Mouse (Mus musculus) CH12.LX (cell line): Measurements from ENCODE around the gene Hhipl1. TPM values are rescaled to one million over a fixed set of nuclear protein-coding genes. Genes with fewer than 3 reads are reported as not detected.

ENCODE experiments used
- DNase-seq: peaks from one replicate; pipeline ENCODE4 v3.0.0-alpha.2; 2013; ENCODE audit errors: extremely low read depth
- H3K27ac ChIP-seq: 2 replicates; pipeline ENCODE4 v1.5.1; 2012; ENCODE audit warnings: low read depth, mild to moderate bottlenecking, control low read depth, moderate library complexity; ENCODE audit not compliant: insufficient read depth
- H3K27me3 ChIP-seq: replicated peaks from 2 replicates; pipeline ENCODE3; 2012; ENCODE audit warnings: inconsistent platforms
- H3K36me3 ChIP-seq, 2 experiments: replicated peaks in 1 of 2; 2 replicates each; pipeline versions ENCODE3 to v1.6.1; 2012; ENCODE audit warnings: inconsistent platforms in 1 of 2, low read length in 1 of 2, mild to moderate bottlenecking in 1 of 2, mixed read lengths in 1 of 2, moderate library complexity in 1 of 2; ENCODE audit not compliant: control insufficient read depth in 1 of 2, insufficient read depth in 1 of 2
- H3K4me1 ChIP-seq, 2 experiments: 2 replicates each; pipeline ENCODE4 v1.6.1; 2012; ENCODE audit warnings: inconsistent platforms in 1 of 2, moderate library complexity in 1 of 2; ENCODE audit not compliant: insufficient read depth in 2 of 2, control insufficient read depth in 1 of 2
- H3K4me2 ChIP-seq: 2 replicates; pipeline ENCODE4 v1.6.1; 2012; ENCODE audit warnings: low read depth, mild to moderate bottlenecking, control low read depth; ENCODE audit not compliant: poor library complexity, insufficient read depth, severe bottlenecking
- H3K4me3 ChIP-seq, 3 experiments: fragments of 150-350 bp in 1 of 3; sonication (generic) in 1 of 3; replicated peaks in 1 of 3; 2 replicates each; pipeline versions ENCODE3 to v1.5.1; 2011 to 2012; ENCODE audit warnings: low read depth in 2 of 3, low read length in 2 of 3, mild to moderate bottlenecking in 2 of 3, moderate library complexity in 2 of 3, control low read depth in 1 of 3, improper control_type of control experiment in 1 of 3, inconsistent platforms in 1 of 3, mixed read lengths in 1 of 3; ENCODE audit not compliant: poor library complexity in 1 of 3
- H3K79me2 ChIP-seq: replicated peaks from 2 replicates; pipeline ENCODE4 v1.6.1; 2012; ENCODE audit warnings: mild to moderate bottlenecking, moderate library complexity; ENCODE audit not compliant: control insufficient read depth, poor library complexity, insufficient read depth, severe bottlenecking; ENCODE audit errors: extremely low read depth
- H3K9ac ChIP-seq: 2 replicates; pipeline ENCODE4 v1.6.1; 2012; ENCODE audit warnings: low read depth, mild to moderate bottlenecking, control low read depth, moderate library complexity; ENCODE audit not compliant: insufficient read depth
- H3K9me3 ChIP-seq: replicated peaks from 2 replicates; pipeline ENCODE3; 2012; ENCODE audit warnings: low read length, inconsistent platforms, mixed read lengths
- BHLHE40 ChIP-seq: IDR thresholded peaks from 2 replicates; pipeline ENCODE4 v1.6.1; 2011; ENCODE audit warnings: mild to moderate bottlenecking, low read depth, low read length, improper control_type of control experiment
- E2F4 ChIP-seq: IDR thresholded peaks from 2 replicates; pipeline ENCODE4 v1.6.1; 2011; ENCODE audit warnings: low read depth, low read length, improper control_type of control experiment; ENCODE audit not compliant: insufficient replicate concordance
- EP300 ChIP-seq: IDR thresholded peaks from 2 replicates; pipeline ENCODE4 v1.6.1; 2011; ENCODE audit warnings: low read length, improper control_type of control experiment
- HCFC1 ChIP-seq: IDR thresholded peaks from 2 replicates; pipeline ENCODE4 v1.6.1; 2012; ENCODE audit warnings: low read depth, mild to moderate bottlenecking, inconsistent platforms, low read length, improper control_type of control experiment
- JUND ChIP-seq: conservative IDR thresholded peaks from 2 replicates; pipeline ENCODE4 v1.6.1; 2011; ENCODE audit warnings: low read depth, low read length, improper control_type of control experiment
- KAT2A ChIP-seq: IDR thresholded peaks from 2 replicates; pipeline ENCODE4 v1.6.1; 2012; ENCODE audit warnings: low read length, improper control_type of control experiment, inconsistent platforms; ENCODE audit not compliant: insufficient replicate concordance
- MYC ChIP-seq: IDR thresholded peaks from 2 replicates; pipeline ENCODE4 v1.6.1; 2011; ENCODE audit warnings: low read depth, mild to moderate bottlenecking, improper control_type of control experiment, low read length
- NRF1 ChIP-seq: IDR thresholded peaks from 2 replicates; pipeline ENCODE4 v1.6.1; 2014; ENCODE audit warnings: low read depth, mild to moderate bottlenecking, inconsistent platforms, low read length, improper control_type of control experiment, moderate library complexity
- PAX5 ChIP-seq: IDR thresholded peaks from 2 replicates; pipeline ENCODE4 v1.6.1; 2012; ENCODE audit warnings: low read length, inconsistent platforms, mixed read lengths
- POLR2AphosphoS2 ChIP-seq: IDR thresholded peaks from 2 replicates; pipeline ENCODE4 v1.6.1; 2011; ENCODE audit warnings: low read depth, low read length, improper control_type of control experiment
- RAD21 ChIP-seq: IDR thresholded peaks from 2 replicates; pipeline ENCODE4 v1.6.1; 2011; ENCODE audit warnings: low read depth, mild to moderate bottlenecking, low read length, improper control_type of control experiment, moderate library complexity
- SIN3A ChIP-seq: IDR thresholded peaks from 2 replicates; pipeline ENCODE4 v1.6.1; 2012; ENCODE audit warnings: low read length, improper control_type of control experiment, inconsistent platforms
- SMC3 ChIP-seq: IDR thresholded peaks from 2 replicates; pipeline ENCODE4 v1.6.1; 2011; ENCODE audit warnings: low read depth, low read length, improper control_type of control experiment
- ZC3H11A ChIP-seq: IDR thresholded peaks from 2 replicates; pipeline ENCODE4 v1.6.1; 2012; ENCODE audit warnings: low read depth, mild to moderate bottlenecking, inconsistent platforms, low read length, improper control_type of control experiment
- dilution Hi-C: fragments of 300-500 bp; cut with MboI; formaldehyde crosslinking; loops from 2 replicates; pipeline ENCODE4 v1.14.3; 2020; ENCODE audit warnings: low sequenced_read_pairs; ENCODE audit not compliant: extremely low pct_unique_long_range_greater_than_20kb, extremely low pct_ligation_motif_present
- in situ Hi-C: fragments of 300-500 bp; cut with MboI; formaldehyde crosslinking; loops from 3 replicates; pipeline ENCODE4 v1.14.3; 2019; ENCODE audit warnings: low sequenced_read_pairs, low pct_ligation_motif_present, low pct_unique_long_range_greater_than_20kb, mixed read lengths
- polyA plus RNA-seq: library from polyadenylated mRNA; unstranded; fragments of >175 nt; gene quantifications from 2 replicates; pipeline ENCODE4 v1.2.1, GENCODE M21; 2012; ENCODE audit warnings: low read depth; ENCODE audit not compliant: insufficient read length
- total RNA-seq, 2 experiments: library from RNA; depleted of rRNA; stranded (reverse); fragments of 300-350 nt in 1 of 2; fragments of >200 nt in 1 of 2; gene quantifications; 2 replicates each; pipeline ENCODE4 v1.2.3; 2012 to 2014

The Hhipl1 gene
- total and polyA plus RNA-seq, 3 experiments = not detected

- no peak overlapping the region for H3K4me3 ChIP-seq
- in situ Hi-C loops (no loop called here), dilution Hi-C loops (no loop called here)
- no peak for TF ChIP-seq POLR2AphosphoS2
- TF ChIP-seq PAX5 = no peak
- TF ChIP-seq HCFC1 = no peak
- TF ChIP-seq EP300 = no peak
- H3K4me1 ChIP-seq = no peaks in the 10 kb centered on the region
- H3K79me2 ChIP-seq = no peaks in the 10 kb centered on the region
- peaks cover 3% of the 10 kb centered on the region for H3K9me3 ChIP-seq
- H3K36me3 ChIP-seq = no peaks in the 10 kb centered on the region
- H3K27ac ChIP-seq = no peak overlapping the region
- no peak overlapping the region for H3K9ac ChIP-seq
- peaks cover 89% of the 10 kb centered on the region for H3K27me3 ChIP-seq
- H3K4me2 ChIP-seq = no peak overlapping the region
- no peak for DNase-seq
Observed at GRCm38 (mm10) chr12:108373611-108374010, 67.5 kb downstream of the Hhipl1 start.

- Histone ChIP-seq H3K4me2 (no peak overlapping the region), H3K4me3 (no peak overlapping the region), H3K36me3 (no peaks in the 10 kb centered on the region), H3K27me3 (peaks cover 85% of the 10 kb centered on the region), H3K9ac (no peak overlapping the region), H3K79me2 (no peaks in the 10 kb centered on the region), H3K4me1 (no peaks in the 10 kb centered on the region), H3K9me3 (no peaks in the 10 kb centered on the region), H3K27ac (no peak overlapping the region)
- DNase-seq = no peak
- in situ Hi-C loops (no loop called here), dilution Hi-C loops (no loop called here)
- TF ChIP-seq RAD21 = no peak
- TF ChIP-seq ZC3H11A = no peak
- TF ChIP-seq E2F4 = no peak
- no peak for TF ChIP-seq BHLHE40
- no peak for TF ChIP-seq JUND
- no peak for TF ChIP-seq NRF1
- no peak for TF ChIP-seq POLR2AphosphoS2
- TF ChIP-seq MYC = no peak
- TF ChIP-seq PAX5 = no peak
Observed at GRCm38 (mm10) chr12:108374689-108375088, 68.6 kb downstream of the Hhipl1 start.

- Histone ChIP-seq H3K4me2 (no peak overlapping the region), H3K9ac (no peak overlapping the region), H3K36me3 (no peaks in the 10 kb centered on the region), H3K9me3 (no peaks in the 10 kb centered on the region), H3K27me3 (peaks cover 80% of the 10 kb centered on the region), H3K79me2 (no peaks in the 10 kb centered on the region), H3K4me1 (no peaks in the 10 kb centered on the region), H3K27ac (no peak overlapping the region), H3K4me3 (no peak overlapping the region)
- dilution Hi-C loops = no loop called here
- no peak for TF ChIP-seq SIN3A
- TF ChIP-seq KAT2A = no peak
- no peak for TF ChIP-seq RAD21
- no peak for TF ChIP-seq SMC3
- no peak for DNase-seq
- in situ Hi-C loops = no loop called here
Observed at GRCm38 (mm10) chr12:108378379-108379133, 72.5 kb downstream of the Hhipl1 start.
